Mouse (Mus musculus) liver, postnatal 0 days (tissue): Measurements from ENCODE around the gene Prkacb.
A peak's percentile ranks its signal among the peaks of the same experiment; 100 is the strongest.

Experiments
- CTCF ChIP-seq: sonication (generic); IDR thresholded peaks from 2 replicates; pipeline ENCODE4 v1.5.1; 2016; ENCODE audit warnings: antibody characterized with exemption, low read depth
- EP300 ChIP-seq: IDR thresholded peaks from 2 replicates; pipeline ENCODE4 v1.6.1; 2016; ENCODE audit warnings: antibody characterized with exemption, low read depth, mild to moderate bottlenecking

GRCm38 (mm10) chr3:146764871-146765529 lies 47.8 kb downstream of the Prkacb start:
- TF ChIP-seq CTCF (no peak), EP300 (peak; percentile 26; the same call in 1 of the 2 replicates)
